Mouse (Mus musculus): ENCODE measurements around the gene Tecta. TPM values are rescaled to one million over a fixed set of nuclear protein-coding genes. Genes with fewer than 3 reads are reported as not detected.
A peak's percentile ranks its signal among the peaks of the same experiment; 100 is the strongest.

Tecta gene
- under 1 TPM; 0.14 to 0.39 (median 0.18) TPM for total RNA-seq (2022)

GRCm38 (mm10) chr9:42399829-42400228 is at the start of gene Tecta:
Gene Tecta, minus strand, starts transcription at chr9:42399929.
- no peak for DNase-seq (ENCODE audit: low spot score in 2 of 2)

GRCm38 (mm10) chr9:42449043-42449442 is 49.3 kb upstream of the Tecta start:
- DNase-seq (ENCODE audit: low spot score in 2 of 2): no peak

DNA sequence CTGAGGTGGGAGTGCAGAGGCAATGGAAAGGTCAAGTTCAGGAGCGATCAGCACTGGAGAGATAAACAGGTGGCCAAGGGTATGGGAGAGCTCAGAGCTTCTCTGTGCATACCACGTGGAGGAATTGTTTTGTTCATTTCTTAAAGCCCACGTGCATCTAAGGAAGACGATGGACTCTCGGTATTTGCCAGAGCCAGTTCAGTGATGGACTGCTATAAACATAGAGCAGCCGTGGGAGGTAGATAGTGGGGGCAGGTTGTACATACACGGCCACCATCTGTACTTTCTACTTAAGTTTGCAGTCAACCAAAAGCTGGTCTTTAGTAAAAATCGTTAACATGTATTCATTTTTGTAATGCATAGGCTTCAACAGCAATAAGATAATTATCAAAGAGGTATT is 42.4 kb upstream of the Tecta start:
- DNase-seq (ENCODE audit: low spot score in 2 of 2): no peak

DNA sequence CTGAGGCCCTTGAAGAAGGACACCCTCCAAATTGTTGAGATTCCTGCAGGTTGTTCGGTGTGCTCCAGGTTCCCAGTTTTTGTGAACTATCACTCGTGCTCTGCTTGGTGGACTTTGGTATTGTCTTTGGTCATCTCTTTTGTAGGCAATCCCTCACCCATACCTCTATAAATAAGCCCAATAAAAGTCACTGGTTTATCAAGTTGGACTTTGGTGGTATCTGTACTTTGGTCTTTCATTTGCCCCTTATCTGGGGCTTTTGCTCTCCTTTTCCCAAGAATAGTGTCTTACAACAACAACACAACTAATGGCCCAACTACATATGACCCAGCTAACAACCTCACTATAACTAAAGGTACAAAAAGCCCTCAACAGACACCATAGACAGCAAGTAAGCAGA is 41.5 kb upstream of the Tecta start:
- DNase-seq (ENCODE audit: low spot score in 2 of 2): no peak

- DNase-seq (ENCODE audit: low spot score in 2 of 2): no peak
Observed at GRCm38 (mm10) chr9:42439446-42439845, 39.7 kb upstream of the Tecta start.

DNA sequence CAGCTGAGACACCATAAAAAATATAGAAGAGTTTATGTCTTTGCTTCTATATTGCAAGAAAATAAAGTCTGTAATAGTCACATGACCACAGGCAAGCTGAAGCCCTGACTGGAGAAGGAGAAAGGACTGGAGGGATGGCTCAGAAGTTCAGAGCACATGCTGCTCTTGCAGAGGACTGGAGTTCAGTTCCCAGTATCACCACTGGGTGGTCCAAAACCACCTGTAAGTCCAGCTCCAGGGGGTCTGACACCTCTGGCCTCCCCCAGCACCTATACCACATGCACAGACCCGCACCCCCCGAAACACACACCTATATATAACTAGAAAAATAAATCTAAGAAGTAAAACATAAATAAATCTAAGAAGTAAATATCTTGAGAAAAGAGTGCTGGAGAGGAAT is 32.4 kb upstream of the Tecta start:
- DNase-seq (ENCODE audit: low spot score in 2 of 2): no peak

DNA sequence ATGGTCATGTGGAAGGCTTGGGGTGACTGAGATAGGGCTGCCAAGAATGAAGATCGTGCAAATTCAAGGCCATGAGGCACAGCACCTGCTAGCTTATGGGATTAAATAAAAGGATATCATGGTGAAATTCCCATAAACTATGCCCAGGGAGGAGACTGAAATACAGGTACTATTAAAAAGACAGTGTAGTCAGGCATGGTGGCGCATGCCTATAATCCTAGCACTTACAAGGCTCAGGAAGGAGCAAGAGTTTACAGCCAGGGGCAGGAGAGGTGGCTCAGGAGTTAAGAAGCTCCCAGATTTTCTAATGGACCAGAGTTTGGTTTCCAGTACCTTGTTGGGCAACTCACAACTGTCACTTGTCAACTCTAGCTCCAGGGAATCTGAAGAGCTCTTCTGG is 31.9 kb upstream of the Tecta start:
- no peak for DNase-seq (ENCODE audit: low spot score in 2 of 2)

- DNase-seq (ENCODE audit: low spot score in 2 of 2): no peak
Observed at GRCm38 (mm10) chr9:42428060-42428924, 28.6 kb upstream of the Tecta start.

GRCm38 (mm10) chr9:42426661-42427358 is 27.1 kb upstream of the Tecta start:
- no peak for DNase-seq (ENCODE audit: low spot score in 2 of 2)

- no peak for DNase-seq (ENCODE audit: low spot score in 2 of 2)
Observed at GRCm38 (mm10) chr9:42423649-42424048, 23.9 kb upstream of the Tecta start.

DNA sequence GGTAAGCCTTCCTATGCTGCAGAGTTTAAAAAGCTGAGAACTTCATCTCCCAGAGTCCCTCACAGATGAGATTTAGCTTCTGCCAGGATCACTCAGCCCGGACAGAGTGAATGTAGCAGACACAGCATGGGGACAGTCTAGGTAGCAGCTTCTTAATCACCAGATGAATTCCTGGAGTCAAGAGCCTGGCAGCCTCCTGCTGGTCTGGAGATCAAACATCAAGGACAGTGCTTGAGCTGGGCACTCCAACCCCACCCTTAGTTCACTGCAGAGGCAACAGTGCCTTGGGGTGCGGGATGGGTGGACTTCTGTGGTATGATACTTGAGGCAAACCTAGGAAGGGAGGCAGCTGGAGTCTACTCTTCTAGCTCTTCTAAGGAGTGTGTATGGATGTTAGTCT is 20.0 kb upstream of the Tecta start:
- DNase-seq (ENCODE audit: low spot score in 2 of 2): no peak

DNA sequence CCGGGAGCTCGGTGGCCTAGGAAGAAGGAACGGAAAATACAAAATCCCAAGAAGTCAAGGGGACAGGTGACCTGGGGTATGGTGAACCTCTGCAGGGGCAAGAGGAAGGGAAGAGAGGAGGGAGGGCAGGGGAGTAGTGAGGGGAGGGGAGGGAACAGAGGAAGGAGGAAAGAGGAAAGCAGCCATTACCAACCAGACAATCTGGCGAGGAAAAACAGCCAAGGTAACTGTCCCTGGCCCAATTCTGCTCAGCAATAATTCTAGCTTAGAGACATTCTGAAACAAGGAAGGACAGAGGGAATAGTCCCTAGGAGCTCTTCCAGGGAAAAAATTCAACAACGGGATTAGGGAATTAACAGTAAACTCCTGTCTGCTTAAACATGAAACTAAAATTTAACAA is 19.1 kb upstream of the Tecta start:
- DNase-seq (ENCODE audit: low spot score in 2 of 2): no peak

DNA sequence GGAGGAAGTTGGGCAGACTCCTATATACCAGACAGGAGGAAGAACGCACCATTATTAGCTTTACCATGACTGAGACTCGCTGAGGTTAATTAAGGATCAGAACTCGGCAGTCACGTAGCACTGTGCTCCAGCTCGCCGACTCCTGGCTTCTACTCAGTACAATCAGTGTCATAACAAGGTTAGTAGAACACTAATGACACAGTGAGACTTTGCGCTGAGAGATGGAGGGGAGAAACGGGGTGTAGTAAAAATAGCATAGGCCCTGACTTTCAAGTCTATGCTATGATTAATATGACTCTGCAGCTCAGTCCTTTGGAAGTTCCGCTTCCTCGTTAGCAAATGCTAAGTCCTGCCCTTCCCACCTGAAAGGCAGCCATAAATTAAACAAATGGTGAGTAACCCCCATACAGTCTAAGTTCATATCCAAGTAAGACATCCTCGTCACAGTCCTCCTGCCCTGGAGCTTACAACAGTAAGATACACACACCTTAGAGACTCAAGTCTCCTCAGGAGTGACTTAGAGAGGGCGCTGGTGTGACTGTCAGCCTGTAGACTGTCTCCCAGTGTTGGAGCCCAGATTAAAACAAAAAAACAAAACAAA is 17.7 kb upstream of the Tecta start:
- no peak for DNase-seq (ENCODE audit: low spot score in 2 of 2)

DNA sequence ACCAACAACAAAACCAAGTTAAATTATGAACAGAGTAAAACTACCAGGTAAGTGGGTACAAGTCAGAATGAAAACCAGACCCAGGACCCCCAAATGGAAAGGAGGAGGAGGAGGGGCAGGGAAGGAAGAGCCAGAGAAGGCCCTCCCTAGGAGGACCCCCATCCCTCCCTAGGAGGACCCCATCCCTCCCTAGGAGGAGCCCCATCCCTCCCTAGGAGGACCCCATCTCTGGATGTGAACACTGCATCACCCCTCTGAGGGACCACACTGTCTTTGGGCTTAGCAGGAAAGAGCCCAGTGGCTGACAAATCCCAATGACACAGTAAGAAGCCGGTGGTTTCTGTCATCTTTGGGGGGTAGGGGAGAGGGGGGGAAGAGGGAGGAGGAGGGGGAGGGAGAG is 15.5 kb upstream of the Tecta start:
- DNase-seq (ENCODE audit: low spot score in 2 of 2): no peak

- no peak for DNase-seq (ENCODE audit: low spot score in 2 of 2)
Observed at GRCm38 (mm10) chr9:42413345-42413744, 13.6 kb upstream of the Tecta start.

GRCm38 (mm10) chr9:42411296-42411695 is 11.6 kb upstream of the Tecta start:
- no peak for DNase-seq (ENCODE audit: low spot score in 2 of 2)

GRCm38 (mm10) chr9:42405736-42406135 is 6.0 kb upstream of the Tecta start:
- peak in 1 of 2 experiments; percentile 69 for DNase-seq (ENCODE audit: low spot score in 2 of 2)

GRCm38 (mm10) chr9:42401486-42401885 is 1.8 kb upstream of the Tecta start:
- DNase-seq (ENCODE audit: low spot score in 2 of 2): peak in 1 of 2 experiments; percentile 59

- no peak for DNase-seq (ENCODE audit: low spot score in 2 of 2)
Observed at GRCm38 (mm10) chr9:42396141-42396540, 3.6 kb downstream of the Tecta start.

GRCm38 (mm10) chr9:42394903-42395302 is 4.8 kb downstream of the Tecta start:
- no peak for DNase-seq (ENCODE audit: low spot score in 2 of 2)

- DNase-seq (ENCODE audit: low spot score in 2 of 2): no peak
Observed at GRCm38 (mm10) chr9:42394321-42394720, 5.4 kb downstream of the Tecta start.

DNA sequence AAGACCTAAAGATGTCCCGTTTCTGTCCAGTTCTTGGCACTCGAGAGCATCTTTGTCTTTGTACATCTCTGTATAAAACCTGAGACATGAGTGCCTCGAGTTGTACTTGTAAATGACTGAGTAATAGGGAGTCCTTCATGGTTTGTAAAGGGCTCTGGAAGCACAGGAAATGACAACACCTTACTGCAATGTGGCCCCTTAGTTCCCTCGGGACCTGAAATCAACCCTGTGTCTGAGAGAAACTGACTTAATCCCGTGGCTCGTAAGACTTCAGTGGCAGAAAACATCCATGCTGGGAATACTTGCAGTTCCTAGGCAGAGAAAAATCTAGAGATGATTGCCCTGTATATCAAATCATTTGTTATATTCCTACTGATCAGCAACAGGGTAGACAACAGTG is 6.8 kb downstream of the Tecta start:
- no peak for DNase-seq (ENCODE audit: low spot score in 2 of 2)
